Mouse (Mus musculus) liver, embryonic 12.5 days (tissue): ENCODE results near the gene Pmepa1. TPM values are rescaled to one million over a fixed set of nuclear protein-coding genes. Genes with fewer than 3 reads are reported as not detected.

Experiments
- ATAC-seq: fragments of 200-750 bp; cut with Nextera tagmentation; 2 replicates; pipeline ENCODE4 v1.8.0; 2017; ENCODE audit warnings: moderate number of reproducible peaks, mild to moderate bottlenecking, moderate library complexity
- H3K27ac ChIP-seq: fragments of 300-500 bp; sonication (generic); 2 replicates; pipeline ENCODE4 v1.5.1; 2016; ENCODE audit warnings: mild to moderate bottlenecking
- H3K27me3 ChIP-seq: fragments of 300-500 bp; sonication (generic); replicated peaks from 2 replicates; pipeline ENCODE4 v1.6.1; 2016; ENCODE audit warnings: mild to moderate bottlenecking, moderate library complexity
- H3K36me3 ChIP-seq: fragments of 300-500 bp; sonication (generic); 2 replicates; pipeline ENCODE4 v1.6.1; 2016; ENCODE audit warnings: mild to moderate bottlenecking, moderate library complexity
- H3K4me1 ChIP-seq: fragments of 300-500 bp; sonication (generic); 2 replicates; pipeline ENCODE4 v1.6.1; 2016
- H3K4me2 ChIP-seq: fragments of 300-500 bp; sonication (generic); 2 replicates; pipeline ENCODE4 v1.6.1; 2016; ENCODE audit warnings: mild to moderate bottlenecking, moderate library complexity
- H3K4me3 ChIP-seq: fragments of 300-500 bp; sonication (generic); 2 replicates; pipeline ENCODE4 v1.5.1; 2016; ENCODE audit warnings: mild to moderate bottlenecking, moderate library complexity
- H3K9ac ChIP-seq: fragments of 300-500 bp; sonication (generic); 2 replicates; pipeline ENCODE4 v1.6.1; 2016; ENCODE audit warnings: mild to moderate bottlenecking, moderate library complexity
- H3K9me3 ChIP-seq: fragments of 300-500 bp; sonication (generic); replicated peaks from 2 replicates; pipeline ENCODE4 v1.6.1; 2016; ENCODE audit warnings: mild to moderate bottlenecking, moderate library complexity
- WGBS: fragments of 180-500 bp; shearing (Covaris S2); methylation state at CpG from one replicate; pipeline ENCODE4 v1.1.7; 2016; ENCODE audit not compliant: insufficient replicate concordance; 5-methylcytosine and 5-hydroxymethylcytosine counted together
- polyA plus RNA-seq: library from polyadenylated mRNA; unstranded; fragments of >200 nt; fragmentation: Nextera tagmentation; extraction: Ambion mirVana; gene quantifications from 2 replicates; pipeline ENCODE4 v1.2.1, GENCODE M21; 2016

Gene Pmepa1
- polyA plus RNA-seq, 1 experiment from 2014 or later = 0.24 TPM

GRCm38 (mm10) chr2:173292551-173292950, 16.2 kb upstream of the Pmepa1 start:
- Histone ChIP-seq H3K4me3 (no peak overlapping the region), H3K9me3 (no peaks in the 10 kb centered on the region), H3K4me1 (no peaks in the 10 kb centered on the region), H3K36me3 (no peaks in the 10 kb centered on the region), H3K27ac (no peak overlapping the region), H3K27me3 (no peaks in the 10 kb centered on the region), H3K9ac (no peak overlapping the region), H3K4me2 (no peak overlapping the region)
- no peak for ATAC-seq
- WGBS = 67% methylated on average over 2 of the region's 2 CpGs

GRCm38 (mm10) chr2:173290981-173291380, 14.6 kb upstream of the Pmepa1 start:
- Histone ChIP-seq H3K4me1 (no peaks in the 10 kb centered on the region), H3K36me3 (no peaks in the 10 kb centered on the region), H3K9me3 (no peaks in the 10 kb centered on the region), H3K9ac (no peak overlapping the region), H3K4me2 (no peak overlapping the region), H3K27ac (no peak overlapping the region), H3K27me3 (no peaks in the 10 kb centered on the region), H3K4me3 (no peak overlapping the region)
- 81% methylated on average over 11 of the region's 11 CpGs for WGBS
- no peak for ATAC-seq

GRCm38 (mm10) chr2:173289928-173290327, 13.6 kb upstream of the Pmepa1 start:
- Histone ChIP-seq H3K9me3 (no peaks in the 10 kb centered on the region), H3K4me2 (no peak overlapping the region), H3K27me3 (no peaks in the 10 kb centered on the region), H3K9ac (no peak overlapping the region), H3K27ac (no peak overlapping the region), H3K4me1 (no peaks in the 10 kb centered on the region), H3K4me3 (no peak overlapping the region), H3K36me3 (no peaks in the 10 kb centered on the region)
- no peak for ATAC-seq
- WGBS = 52% methylated on average over 3 of the region's 3 CpGs

DNA sequence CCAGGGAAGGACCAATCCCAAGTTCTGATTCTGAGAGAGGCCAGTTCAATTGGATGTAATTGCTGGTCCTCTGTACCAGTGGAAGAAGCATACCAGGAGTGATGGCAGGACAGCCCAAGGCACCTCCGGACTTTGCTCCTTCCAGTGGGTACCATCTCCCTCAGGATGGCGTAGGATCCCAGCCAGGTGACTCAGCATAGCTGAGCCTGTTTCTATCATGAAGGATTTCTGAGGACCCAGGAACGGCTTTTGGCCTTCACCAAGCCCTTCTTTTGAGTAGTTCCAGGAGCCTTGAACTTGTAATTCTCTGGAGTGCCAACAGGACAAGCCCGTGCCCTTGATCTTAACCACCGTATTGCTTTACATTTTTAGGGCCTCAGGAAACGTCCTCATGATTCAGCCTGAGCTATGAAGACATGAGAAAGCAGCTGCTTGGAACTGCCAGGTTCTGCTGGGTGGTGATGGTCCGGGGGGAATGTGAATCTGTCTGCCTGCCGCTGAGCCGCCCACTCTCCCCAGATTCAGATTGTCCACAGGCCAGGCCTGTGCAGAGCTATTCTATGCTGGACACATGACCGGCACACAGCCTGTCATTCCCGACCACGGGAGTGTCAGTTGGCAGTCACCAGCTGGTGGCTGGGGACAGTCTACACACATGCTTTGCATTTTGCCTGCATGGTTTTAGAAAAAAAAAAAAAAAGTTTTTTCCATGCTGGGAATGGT, 9.6 kb upstream of the Pmepa1 start:
- no peak for ATAC-seq
- WGBS = 71% methylated on average over 12 of the region's 12 CpGs
- Histone ChIP-seq H3K27ac (no peak overlapping the region), H3K27me3 (0 out of 2 replicates have a peak, but pooled peaks cover 2% of the 10 kb centered on the region), H3K9ac (no peak overlapping the region), H3K9me3 (no peaks in the 10 kb centered on the region), H3K4me3 (no peak overlapping the region), H3K4me2 (no peak overlapping the region), H3K4me1 (no peaks in the 10 kb centered on the region), H3K36me3 (no peaks in the 10 kb centered on the region)

DNA sequence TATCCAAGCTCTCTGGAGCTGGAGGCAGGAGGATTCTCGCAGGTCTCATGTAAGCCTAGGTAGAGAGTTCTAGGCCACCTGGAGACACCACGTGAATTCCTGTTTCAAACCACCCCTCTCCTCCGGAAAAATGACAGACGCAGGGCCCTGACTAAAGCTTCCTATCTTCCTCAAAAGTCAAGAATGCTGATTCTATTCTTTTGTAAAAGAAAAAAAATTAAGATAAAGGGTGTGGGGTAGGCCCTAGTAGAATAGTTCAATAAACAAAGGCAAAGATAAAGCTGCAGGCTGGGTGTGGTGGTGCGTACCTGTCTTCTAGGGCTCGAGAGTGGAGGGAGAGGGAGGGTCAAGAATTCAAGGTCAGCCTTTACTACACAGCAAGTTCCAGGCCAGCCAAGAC, 8.4 kb upstream of the Pmepa1 start:
- Histone ChIP-seq H3K4me3 (no peak overlapping the region), H3K36me3 (no peaks in the 10 kb centered on the region), H3K4me2 (no peak overlapping the region), H3K27me3 (0 out of 2 replicates have a peak, but pooled peaks cover 5% of the 10 kb centered on the region), H3K9ac (no peak overlapping the region), H3K4me1 (no peaks in the 10 kb centered on the region), H3K27ac (no peak overlapping the region), H3K9me3 (no peaks in the 10 kb centered on the region)
- 67% methylated on average over 6 of the region's 6 CpGs for WGBS
- no peak for ATAC-seq

GRCm38 (mm10) chr2:173282191-173282590, 5.9 kb upstream of the Pmepa1 start:
- H3K9ac ChIP-seq = no peak overlapping the region
- no peak for ATAC-seq
- no peak overlapping the region for H3K4me2 ChIP-seq
- H3K4me3 ChIP-seq = no peak overlapping the region
- WGBS = 67% methylated on average over 8 of the region's 8 CpGs
- no peak overlapping the region for H3K27ac ChIP-seq
- H3K4me1 ChIP-seq = no peaks in the 10 kb centered on the region
- no peaks in the 10 kb centered on the region for H3K36me3 ChIP-seq
- peaks cover 21% of the 10 kb centered on the region for H3K27me3 ChIP-seq
- H3K9me3 ChIP-seq = no peaks in the 10 kb centered on the region

DNA sequence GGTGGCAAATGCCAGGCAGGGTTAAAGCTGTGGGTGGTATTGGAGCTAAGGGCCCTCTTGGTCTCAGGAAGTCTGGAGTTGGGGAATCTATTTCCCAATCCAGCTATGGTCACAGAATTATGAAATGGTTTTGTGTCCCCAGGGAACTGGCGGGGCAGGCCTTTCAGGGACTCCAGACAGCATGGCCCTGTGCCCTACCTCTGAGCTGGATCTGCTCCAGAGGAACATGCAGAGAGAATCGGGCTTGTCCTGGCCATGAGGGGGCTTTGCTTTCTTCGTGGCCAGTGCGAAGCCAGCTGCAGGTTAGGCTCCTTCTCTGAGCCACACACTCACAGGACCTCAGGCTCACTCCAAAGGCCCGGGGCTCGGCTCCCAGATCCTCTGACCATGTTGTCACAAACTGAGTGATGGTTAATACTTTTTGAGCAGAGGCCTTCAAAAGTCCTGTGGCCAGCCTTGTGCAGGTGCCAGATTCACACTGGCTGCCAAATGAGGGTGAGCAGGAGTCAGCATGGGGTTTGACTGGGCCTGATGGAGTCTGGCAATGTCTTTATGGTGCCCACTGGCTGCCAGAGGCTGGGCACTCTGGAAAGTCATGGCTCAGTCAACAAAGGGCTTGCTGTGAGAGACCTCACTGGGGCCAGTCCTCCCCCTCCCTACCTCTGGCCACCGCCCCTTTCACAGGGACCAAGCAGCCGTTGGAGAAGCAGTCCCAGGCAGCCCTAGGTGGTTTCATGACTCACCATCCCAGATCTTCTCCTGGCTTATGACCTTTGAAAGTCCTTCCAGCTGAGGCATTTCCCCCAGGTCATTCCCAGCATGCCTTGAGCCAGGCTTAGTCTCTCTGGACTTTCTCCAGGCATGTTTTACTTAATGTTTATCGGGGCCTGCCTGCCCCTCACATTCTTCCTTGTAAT, 4.9 kb upstream of the Pmepa1 start:
- Histone ChIP-seq H3K4me1 (no peaks in the 10 kb centered on the region; the same call in 1 of the 2 replicates), H3K9me3 (no peaks in the 10 kb centered on the region), H3K4me2 (no peak overlapping the region), H3K27me3 (peaks cover 30% of the 10 kb centered on the region), H3K27ac (no peak overlapping the region), H3K36me3 (no peaks in the 10 kb centered on the region), H3K4me3 (no peak overlapping the region), H3K9ac (no peak overlapping the region)
- WGBS = 58% methylated on average over 9 of the region's 9 CpGs
- no peak for ATAC-seq

GRCm38 (mm10) chr2:173278846-173279580, 2.7 kb upstream of the Pmepa1 start:
- Histone ChIP-seq H3K4me3 (no peak overlapping the region), H3K27me3 (peaks cover 52% of the 10 kb centered on the region), H3K4me1 (no peaks in the 10 kb centered on the region; the same call in 1 of the 2 replicates), H3K9me3 (no peaks in the 10 kb centered on the region), H3K4me2 (no peak overlapping the region), H3K27ac (no peak overlapping the region), H3K36me3 (no peaks in the 10 kb centered on the region), H3K9ac (no peak overlapping the region)
- ATAC-seq = no peak
- 58% methylated on average over 16 of the region's 16 CpGs for WGBS

- peaks cover 73% of the 10 kb centered on the region for H3K27me3 ChIP-seq
- ATAC-seq = peak; percentile 8; the same call in 1 of the 2 replicates
- no peaks in the 10 kb centered on the region; the same call in 1 of the 2 replicates for H3K4me1 ChIP-seq
- H3K9me3 ChIP-seq = no peaks in the 10 kb centered on the region
- H3K4me3 ChIP-seq = peak overlapping the region; percentile 55
- no peaks in the 10 kb centered on the region for H3K36me3 ChIP-seq
- no peak overlapping the region for H3K27ac ChIP-seq
- H3K4me2 ChIP-seq = peak overlapping the region; percentile 62
- no peak overlapping the region for H3K9ac ChIP-seq
- 10% methylated on average over 12 of the region's 12 CpGs for WGBS
Observed at GRCm38 (mm10) chr2:173276859-173277258, 526 bp upstream of the Pmepa1 start.

GRCm38 (mm10) chr2:173275343-173276201, 761 bp downstream of the Pmepa1 start:
- no peaks in the 10 kb centered on the region for H3K36me3 ChIP-seq
- peak overlapping the region; percentile 40; the same call in 1 of the 2 replicates for H3K9ac ChIP-seq
- no peaks in the 10 kb centered on the region for H3K9me3 ChIP-seq
- no peak; the same call in 1 of the 2 replicates for ATAC-seq
- peaks cover 81% of the 10 kb centered on the region for H3K27me3 ChIP-seq
- H3K4me1 ChIP-seq = no peaks in the 10 kb centered on the region; the same call in 1 of the 2 replicates
- H3K27ac ChIP-seq = no peak overlapping the region
- H3K4me2 ChIP-seq = peak overlapping the region; percentile 66
- under 1% methylated on average over 91 of the region's 93 CpGs for WGBS
- peak overlapping the region; percentile 55 for H3K4me3 ChIP-seq
